Mouse (Mus musculus): Measurements from ENCODE around the gene Fam171a2.

Fam171a2 gene

DNA sequence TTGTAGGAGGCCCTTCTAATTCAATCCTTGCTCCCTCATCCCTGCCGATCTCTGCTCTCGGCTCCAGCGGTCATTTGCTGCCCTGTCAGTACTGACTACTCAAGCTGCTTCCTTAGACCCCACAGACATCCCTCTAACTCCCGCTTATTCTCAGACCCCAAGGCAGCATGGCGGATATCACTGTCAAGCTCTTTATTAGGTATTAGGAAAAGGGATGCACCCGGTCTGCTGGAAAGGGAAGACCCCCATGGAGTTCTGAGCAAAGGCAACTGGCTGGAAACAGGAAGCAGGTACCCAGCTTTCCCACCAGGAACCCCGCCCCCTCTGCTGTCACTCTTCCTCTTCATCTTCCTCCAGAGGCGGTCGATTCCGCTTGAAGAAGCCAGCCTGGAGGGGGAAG lies 5.6 kb upstream of the Fam171a2 start:
- DNase-seq = no peak

DNA sequence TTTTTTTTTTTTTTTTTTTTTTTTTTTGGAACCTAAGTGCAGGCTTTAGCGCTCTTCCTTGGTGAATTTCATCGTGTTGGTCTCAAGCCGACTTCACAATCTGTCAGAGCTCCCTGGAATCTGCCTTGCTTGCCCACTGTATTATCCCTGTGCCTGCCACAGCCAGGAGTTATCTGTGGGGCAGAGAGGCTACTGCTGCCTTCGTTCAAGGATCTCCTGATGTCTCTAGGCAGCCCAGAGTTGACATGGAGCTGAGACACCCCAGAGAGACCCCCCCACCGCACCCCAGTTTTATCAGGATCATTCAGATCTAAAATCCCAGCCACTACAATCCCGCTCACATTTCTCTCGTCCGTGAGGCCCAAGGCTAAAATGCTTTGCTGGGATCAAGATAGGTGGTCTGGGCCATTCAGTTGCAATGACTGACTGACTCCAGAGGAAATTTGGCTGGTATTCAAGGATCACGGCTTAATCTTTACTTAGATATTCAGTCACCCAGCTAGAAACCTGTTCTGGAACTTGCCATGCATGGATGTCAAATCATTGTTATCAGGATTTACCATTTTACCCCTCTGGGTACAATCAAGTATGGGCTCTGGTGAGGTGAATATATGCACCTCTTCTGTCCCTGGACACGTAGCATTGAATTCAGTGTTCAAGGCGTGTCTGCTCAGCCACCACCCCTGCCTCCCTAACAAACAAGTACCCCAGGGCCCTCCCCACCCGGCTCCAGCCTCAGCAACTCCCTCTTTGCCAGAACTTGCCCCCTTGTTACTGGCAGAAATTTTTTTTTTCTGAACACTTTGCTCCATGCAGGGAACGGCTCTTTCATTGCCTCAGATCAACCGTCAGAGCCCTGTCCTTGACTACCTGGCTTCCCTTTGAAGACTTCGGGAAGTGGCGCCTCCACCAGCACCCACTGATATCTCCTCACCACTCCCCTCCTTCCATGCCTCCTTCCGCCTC lies 1.8 kb upstream of the Fam171a2 start:
- peak; percentile 58 to 71 for DNase-seq

DNA sequence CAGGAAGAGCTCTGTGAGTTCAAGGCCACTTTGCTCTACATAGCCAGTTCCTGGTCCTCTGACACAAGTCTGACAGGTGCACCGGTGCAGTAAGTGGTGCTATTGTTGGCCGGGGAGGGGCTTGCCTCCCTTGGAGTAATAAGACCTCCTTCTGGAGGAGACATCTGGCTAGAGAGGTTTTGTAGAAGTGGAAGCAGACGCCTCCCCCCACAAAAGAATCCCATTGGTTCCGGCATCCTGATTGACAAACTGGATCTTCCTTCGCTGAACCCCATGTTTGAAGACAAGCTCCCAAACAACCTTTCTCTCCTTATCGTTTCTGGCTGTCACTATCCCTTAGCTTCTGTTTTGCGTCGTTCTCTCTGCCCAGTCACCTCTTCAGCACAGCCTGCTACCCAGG lies 845 bp upstream of the Fam171a2 start:
- DNase-seq = peak in 1 of 2 experiments; percentile 38

DNA sequence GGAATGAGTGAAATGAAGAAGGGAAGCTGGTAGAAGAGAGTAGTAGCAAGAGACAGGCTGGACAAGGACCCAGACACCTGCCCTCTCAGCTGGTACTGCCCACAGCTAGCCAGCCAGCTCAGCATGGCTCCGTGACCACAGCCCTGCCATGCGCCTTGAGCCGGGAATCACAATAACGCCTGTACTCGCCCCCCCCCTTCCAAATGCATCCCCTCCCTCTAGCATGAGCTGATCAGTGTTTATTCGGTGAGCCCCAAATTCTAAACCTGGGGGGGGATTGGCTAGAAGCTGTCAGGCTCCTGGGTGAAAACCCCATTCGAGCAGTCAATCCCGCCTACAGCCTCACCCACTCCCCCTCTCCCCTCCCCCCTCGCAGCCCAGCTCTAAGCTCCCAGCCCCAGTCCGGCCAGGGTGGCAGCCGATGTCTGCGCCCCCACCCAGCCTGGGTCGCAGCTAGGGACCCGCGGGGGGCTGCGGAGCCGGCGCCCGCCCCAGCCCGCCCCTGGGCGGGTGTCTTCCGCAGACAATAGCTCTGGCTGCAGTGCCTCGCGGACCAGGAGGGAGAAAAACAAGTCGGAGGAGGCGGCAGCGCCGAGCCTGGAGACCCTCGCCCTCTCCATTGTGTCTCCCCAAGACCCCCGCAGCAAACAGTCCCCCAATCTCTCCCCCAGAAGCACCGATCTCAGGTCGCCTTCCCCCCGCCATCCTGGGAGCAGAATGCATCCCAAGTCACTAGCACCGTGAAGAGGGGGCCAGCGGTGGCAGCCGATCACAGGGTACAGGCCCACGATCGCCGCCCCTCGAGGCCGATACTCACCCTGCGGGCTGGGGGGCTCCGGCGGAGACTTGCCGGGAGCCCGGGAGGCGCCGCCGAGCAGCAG lies 661 bp downstream of the Fam171a2 start:
- DNase-seq = peak; percentile 71 to 80

DNA sequence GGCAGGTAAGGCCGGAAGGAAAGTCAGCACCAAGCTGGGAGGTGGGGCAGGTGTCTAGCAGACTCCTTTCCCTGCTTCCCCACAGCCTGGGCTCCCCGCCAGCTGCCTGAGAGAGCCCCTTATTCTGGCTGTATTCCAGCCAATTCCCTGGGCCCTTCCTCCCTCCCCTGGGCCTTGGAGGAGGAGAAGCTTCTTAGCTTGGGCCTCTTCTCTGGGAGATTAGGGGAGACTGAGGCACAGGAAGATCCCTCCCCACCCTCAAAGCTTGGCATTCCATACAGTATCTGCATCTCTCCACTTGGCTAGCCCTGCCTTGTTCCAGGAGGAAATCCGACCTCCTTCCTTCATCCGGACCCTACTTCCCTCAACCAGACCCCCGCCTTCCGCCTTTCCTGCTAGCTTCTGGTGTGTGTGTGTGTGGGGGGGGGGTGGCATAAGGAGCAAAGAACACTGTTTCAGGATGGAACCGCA lies 1.6 kb downstream of the Fam171a2 start:
- peak; percentile 43 to 54 for DNase-seq

DNA sequence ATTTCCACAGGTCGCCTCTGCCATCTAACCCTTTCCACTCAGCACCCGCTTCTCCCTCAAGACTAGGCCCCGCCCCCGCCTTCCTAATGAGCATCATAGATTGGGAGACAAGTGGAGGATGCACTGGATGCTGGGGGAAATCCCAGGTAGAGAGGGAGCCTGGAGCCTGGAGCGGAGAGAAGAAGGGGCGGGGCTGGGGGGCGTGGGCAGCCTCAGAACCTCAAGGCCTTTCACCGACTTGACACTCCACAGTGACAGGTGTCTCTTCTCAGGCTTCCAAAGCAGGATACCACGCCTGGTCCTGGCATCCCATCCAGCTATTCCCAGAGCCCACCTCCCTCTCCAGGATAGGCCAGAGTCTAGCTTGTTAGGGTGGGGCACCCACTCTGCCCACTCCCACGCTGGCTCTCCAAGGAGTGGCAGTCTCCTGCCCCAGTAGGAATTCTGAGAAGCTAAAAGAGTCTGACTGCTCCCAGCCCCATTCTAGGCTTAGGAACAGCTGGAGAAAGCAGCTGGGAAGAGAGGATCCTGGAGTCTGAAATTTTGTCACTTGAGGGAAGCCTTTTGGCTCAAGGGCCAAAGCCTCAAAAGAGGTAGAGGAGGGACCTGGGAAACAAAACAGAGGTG lies 2.1 kb downstream of the Fam171a2 start:
- peak; percentile 33 to 49 for DNase-seq

DNA sequence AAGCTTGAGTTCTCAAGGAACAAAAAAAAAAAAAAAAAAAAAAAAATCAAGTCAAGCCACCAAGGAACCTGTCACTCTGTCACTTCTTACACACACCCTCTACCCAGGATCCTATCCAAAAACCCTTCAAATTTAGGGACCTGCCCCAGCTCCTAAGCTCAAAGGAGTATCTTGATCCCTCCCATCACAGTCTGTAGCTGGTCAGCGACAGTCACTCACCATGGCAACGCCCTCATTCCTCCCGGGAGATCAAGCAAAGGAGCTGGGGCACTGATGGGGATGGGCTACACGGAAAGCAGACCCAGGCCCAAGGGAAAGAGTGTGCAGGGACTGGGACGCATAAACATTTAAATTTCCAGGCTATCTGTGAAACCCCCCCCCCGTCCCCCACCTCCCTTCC lies 2.7 kb downstream of the Fam171a2 start:
- DNase-seq = peak in 1 of 2 experiments; percentile 14

DNA sequence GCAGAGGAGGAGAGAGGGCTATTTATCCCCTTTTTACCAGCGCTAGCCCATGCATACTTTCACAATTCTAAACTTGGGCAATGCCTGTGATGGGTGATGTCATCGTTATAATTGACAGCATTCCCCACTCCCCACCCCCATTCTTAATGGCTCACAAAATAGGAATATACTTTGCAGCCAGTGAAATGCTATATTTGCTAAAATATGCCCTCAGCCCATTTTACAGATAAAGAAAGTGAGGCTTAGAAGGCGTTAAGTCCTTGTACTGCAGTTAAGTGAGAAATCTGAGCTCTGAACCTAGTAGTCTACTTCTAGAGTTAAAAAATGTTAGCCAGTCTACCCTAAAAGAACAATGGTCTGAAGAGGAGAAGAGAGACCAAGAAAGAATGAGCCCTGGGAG lies 3.2 kb downstream of the Fam171a2 start:
- no peak for DNase-seq

DNA sequence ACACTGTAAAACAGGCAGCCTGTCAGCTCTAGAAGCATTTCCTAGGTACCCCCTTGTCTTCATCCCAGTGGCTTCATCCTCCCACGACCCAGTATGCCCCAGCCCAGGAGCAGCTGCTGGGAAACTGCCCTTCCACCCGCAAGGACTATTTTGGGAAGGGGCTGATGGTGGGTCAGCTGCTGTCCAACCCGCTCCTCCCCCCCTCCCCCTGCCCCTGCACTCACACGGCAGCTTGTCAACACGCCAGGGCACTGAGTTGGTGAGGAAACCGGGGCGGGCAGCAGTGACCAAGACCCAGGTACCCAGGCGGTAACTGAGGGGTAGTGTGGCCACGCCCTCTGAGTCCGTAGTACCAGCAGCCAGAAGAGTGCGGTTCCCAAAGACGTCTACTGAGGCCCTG lies 3.7 kb downstream of the Fam171a2 start:
- peak in 1 of 2 experiments; percentile 23 for DNase-seq

DNA sequence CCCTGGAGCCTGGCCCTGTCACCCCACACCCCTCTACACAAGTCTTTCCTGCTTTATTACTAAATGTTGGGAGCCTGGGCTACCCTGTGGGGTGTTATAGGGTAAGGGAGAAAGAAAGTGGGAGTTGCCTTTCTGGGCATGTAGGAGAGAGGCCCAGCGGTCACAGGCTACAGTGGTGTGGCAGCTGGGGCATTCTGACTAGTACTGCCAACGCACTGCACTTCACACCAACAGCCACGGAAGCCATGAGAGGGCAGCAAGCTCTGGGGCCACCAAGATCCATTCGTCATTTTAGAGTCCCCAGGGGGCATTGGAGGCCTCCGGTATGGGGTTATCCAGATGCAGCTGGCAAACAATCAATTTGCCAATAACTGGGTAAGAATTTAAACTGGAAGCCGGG lies 5.4 kb downstream of the Fam171a2 start:
- DNase-seq = no peak

DNA sequence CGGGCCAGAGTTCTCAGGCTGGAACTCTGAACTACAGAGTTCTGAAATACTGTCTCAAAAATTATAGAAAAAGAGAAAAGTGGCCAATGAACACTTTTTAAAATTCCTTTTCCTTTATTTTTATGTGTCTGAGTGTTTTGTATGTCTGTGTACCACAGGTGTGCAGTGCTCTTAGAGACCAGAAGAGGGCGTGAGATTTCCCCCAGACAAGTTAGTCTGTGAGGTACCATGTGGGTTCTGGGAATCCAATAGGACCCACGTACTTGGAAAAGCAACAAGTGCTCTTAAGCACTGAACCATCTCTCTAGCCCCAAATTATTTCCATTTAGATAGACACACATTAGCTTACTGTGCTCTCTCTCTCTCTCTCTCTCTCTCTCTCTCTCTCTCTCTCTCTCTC lies 6.0 kb downstream of the Fam171a2 start:
- DNase-seq = no peak

DNA sequence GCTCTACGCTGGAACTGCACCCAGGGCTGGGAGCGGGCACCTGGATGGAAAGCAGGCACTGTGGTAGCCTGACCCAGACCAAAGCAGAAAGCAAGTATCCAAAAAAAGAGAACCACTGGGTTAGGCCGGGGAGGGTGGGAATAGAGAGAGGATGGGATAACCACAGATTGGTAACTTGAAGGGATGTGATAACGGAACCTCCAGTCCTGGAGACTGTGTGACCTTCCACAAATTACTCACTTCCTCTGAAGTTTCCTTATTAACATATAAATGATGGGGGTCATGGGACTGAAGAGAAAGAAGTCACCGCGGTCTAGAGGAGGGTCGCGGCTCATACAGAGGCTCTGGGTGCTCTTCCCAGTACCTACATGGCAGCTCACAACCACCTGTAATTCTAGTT lies 7.2 kb downstream of the Fam171a2 start:
- DNase-seq = peak in 1 of 2 experiments; percentile 4

DNA sequence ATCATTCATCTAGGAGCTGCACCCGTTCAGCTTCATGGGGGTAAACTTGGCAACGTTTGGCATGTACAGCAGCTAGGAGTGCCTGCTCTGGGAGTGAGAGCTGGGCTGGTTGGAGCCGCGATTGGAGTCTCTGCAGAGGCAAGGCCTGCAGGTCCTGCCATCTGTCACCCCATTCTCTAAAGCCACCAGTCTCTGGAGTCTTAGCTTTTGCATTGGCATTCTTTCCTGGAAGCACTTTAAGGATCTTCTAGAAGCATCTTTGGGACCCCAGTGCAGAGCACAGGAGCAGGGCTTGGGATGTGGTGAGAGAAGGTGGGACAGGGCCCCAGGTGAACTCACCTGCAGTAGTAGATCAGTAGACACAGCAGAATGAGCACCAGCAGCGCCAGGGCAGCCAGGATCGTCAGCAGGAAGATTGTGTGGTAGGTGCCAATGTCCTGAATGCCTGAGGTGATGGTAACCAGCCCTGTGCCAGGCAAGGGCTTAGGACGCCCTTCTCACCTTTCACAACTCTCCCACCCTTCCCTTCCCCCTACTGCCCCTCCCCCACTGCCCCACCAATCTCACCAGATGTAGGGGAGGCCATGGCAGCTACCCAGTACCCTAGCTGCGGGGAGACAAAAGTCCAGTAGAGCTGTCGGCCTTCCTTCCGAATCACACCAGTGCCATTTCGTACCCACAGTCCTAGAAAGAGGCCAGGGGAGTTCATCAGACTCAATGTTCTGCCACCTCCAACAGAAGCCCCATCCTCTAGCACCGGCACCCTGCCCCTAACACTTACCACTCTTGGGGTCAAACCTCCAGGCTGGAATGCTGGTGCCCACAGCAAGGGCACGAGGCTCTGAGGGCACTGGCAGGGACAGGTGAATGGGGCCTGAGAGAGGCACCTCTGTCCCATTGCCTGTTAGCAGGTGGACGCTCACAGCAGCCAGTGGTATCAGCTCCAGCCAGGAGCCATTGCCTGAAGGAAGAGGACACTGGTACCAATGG lies 8.1 kb downstream of the Fam171a2 start:
- peak; percentile 76 to 78 for DNase-seq

DNA sequence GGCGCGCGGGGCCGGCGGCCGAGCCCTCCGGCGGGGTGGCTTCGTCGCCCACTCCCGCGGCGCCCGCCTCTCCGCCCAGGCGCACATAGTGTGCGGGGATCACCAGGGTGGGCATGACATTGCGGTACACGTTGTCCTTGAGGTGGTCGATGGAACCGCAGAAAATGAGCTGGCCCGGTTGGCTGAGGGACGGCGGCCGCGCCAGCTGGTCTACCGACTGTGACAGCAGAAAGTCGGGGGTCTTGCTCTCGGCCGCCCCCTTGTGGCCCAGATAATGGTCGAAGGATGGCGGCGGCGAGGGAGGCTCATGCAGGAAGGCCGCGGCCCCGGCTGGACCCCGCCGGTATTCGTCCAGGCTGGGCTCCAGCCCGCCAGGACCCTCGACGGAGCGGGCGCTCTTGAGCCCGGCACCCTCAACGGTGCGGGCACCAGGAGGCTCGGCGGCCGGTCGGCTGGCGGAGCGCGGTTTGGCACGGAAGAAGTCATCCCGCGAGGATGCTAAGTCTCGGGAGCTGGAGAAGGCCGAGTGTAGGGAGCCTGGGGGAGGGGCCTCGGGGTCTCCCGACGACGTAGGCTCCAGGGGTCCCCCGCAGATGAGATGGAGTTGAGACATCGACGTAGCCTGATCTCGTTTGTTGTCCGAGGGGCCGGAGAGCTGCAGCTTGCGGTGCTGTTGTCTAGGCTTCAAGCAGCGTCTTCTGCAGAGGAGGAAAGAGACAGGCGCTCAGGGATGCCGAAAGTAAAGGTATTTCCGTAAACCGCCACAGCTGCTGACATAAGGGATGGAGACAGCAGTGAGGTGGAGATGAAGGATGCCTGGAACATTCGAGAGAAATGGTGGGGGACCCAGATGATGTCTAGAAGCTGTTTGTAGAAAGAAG lies 9.0 kb downstream of the Fam171a2 start:
- DNase-seq = peak; percentile 80 to 89

DNA sequence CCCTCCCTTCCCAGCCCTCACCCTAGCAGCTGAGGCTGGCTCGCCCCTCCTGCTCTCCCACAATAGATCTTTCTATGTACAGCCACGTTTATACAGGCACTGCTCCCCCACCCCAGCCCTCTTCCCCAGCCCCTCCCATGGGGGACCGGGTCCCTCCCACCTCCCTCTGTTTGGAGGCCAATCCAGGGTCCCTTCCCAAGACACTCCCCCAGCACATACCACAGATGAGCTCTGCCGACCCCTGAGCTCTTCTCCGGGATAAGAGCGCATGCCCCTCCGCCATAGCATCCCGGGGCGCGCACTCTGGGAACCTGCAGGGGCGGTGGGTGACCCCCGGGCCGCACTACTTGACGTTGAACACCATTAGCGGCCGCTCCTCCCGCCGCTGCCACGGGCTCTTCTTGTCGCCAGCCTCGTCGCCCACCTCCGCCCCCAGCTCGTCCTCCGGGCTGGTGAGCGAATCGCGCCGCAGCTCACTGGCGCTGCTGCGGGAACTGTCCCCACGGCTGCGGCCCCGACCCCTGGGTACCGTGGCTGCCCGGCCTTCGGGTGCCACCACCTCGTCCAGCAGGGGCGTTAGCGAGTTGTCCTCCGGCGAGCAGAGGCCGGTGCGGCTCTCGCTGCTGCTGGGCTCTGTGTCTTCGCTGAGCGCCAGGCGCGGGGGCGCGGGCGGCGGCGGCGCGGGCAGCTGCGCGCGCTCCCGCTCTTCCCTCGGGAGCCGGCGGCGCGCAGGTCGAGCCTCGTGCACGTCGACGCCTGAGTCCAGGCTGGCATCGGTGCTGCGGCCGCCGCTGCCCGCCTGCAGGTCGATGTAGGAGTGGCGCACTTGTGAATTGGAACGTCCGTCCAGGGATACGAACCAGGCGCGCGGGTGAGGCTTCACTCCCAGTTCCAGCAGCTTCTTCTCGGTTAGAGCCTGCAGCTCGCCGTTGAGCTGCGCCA lies 10.1 kb downstream of the Fam171a2 start:
- DNase-seq = peak; percentile 56 to 74

DNA sequence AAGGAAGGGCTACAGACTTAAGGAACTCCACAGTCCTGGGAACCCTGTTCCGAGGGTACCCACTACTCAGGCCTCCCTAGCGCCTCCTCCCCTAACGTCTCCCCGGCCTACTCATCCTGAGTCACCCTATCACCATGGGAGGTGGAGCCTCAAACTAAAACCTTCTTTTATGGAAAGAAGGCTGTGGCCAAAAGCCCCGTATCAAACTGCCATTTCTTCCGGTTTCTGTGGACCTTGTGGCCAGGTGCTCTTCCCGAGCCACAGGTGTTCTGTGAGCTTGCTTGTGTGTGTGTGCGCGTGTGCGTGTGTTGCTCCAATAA lies 11.1 kb downstream of the Fam171a2 start:
- peak in 1 of 2 experiments; percentile 10 for DNase-seq

DNA sequence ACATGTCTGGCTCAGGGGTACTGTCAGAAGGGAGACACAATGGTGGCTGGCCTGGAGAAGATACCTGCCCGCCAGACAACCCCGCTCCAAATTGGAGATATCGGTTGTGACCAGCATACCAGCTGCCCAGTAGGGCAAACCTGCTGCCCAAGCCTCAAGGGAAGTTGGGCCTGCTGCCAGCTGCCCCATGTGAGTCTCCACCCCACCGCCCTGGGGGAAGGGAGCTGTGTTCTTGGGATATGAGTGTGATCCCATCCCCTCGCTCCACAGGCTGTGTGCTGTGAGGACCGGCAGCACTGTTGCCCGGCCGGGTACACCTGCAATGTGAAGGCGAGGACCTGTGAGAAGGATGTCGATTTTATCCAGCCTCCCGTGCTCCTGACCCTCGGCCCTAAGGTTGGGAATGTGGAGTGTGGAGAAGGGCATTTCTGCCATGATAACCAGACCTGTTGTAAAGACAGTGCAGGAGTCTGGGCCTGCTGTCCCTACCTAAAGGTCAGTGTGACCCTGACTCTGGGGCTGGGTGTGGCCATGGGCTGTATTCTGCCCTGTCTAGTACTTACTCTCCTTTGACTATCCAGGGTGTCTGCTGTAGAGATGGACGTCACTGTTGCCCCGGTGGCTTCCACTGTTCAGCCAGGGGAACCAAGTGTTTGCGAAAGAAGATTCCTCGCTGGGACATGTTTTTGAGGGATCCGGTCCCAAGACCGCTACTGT lies 11.6 kb downstream of the Fam171a2 start:
- peak; percentile 44 to 54 for DNase-seq

DNA sequence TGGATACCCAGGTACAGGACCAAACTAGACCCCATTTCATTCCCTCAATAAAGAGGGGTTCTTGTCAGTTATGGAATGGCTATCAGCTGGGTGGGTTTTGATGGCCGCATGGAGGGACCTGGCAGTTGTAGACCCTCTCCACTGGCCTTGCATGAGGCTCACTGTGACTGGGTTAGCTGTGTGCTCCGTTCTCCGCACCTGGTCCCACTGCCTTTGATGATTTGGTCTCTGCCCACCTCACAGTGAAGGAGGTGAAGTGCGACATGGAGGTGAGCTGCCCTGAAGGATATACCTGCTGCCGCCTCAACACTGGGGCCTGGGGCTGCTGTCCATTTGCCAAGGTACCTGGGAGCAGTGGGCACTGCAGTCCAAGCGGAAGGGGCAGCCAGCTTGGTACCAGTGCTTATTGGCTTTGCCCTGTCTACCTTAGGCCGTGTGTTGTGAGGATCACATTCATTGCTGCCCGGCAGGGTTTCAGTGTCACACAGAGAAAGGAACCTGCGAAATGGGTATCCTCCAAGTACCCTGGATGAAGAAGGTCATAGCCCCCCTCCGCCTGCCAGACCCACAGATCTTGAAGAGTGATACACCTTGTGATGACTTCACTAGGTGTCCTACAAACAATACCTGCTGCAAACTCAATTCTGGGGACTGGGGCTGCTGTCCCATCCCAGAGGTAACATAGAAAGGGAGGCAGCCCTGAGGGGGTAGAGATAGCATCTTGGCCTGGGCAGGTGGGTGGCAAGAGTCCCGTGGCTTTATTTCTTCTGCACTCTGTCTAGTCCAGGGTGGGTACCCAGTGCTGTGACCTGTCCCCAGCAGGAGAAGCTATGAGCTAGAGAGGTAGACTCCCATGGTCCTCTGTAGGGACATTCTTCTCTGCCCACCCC lies 12.4 kb downstream of the Fam171a2 start:
- peak in 1 of 2 experiments; percentile 28 for DNase-seq
